Mouse (Mus musculus) liver, embryonic 14.5 days (tissue): ENCODE results near the gene Rcor1. TPM values are rescaled to one million over a fixed set of nuclear protein-coding genes. Genes with fewer than 3 reads are reported as not detected.

ENCODE experiments used
- ATAC-seq: fragments of 200-750 bp; cut with Nextera tagmentation; 2 replicates; pipeline ENCODE4 v1.8.0; 2017; ENCODE audit warnings: moderate number of reproducible peaks, mild to moderate bottlenecking, moderate library complexity; ENCODE audit not compliant: insufficient read depth
- DNase-seq, 3 experiments: peaks; one replicate each; pipeline ENCODE4 v3.0.0-alpha.2; 2012 to 2013; ENCODE audit warnings: low read depth in 3 of 3, low spot score in 3 of 3
- H3K27ac ChIP-seq: fragments of 300-500 bp; sonication (generic); 2 replicates; pipeline ENCODE4 v1.5.1; 2014; ENCODE audit warnings: moderate library complexity, mild to moderate bottlenecking, control low read depth, inconsistent platforms
- H3K27me3 ChIP-seq: fragments of 300-500 bp; sonication (generic); 2 replicates; pipeline ENCODE4 v1.6.1; 2014; ENCODE audit warnings: mild to moderate bottlenecking, low read length, moderate library complexity; ENCODE audit not compliant: control insufficient read depth, insufficient read depth
- H3K36me3 ChIP-seq: fragments of 300-500 bp; sonication (generic); replicated peaks from 2 replicates; pipeline ENCODE4 v1.6.1; 2014; ENCODE audit warnings: low read depth; ENCODE audit not compliant: control insufficient read depth, insufficient read depth
- H3K4me1 ChIP-seq, 2 experiments: fragments of 200-500 bp in 1 of 2; fragments of 300-500 bp in 1 of 2; sonication (generic) in 1 of 2; replicated peaks; 2 replicates each; pipeline ENCODE4 v1.6.1; 2012 to 2014; ENCODE audit warnings: antibody characterized with exemption in 1 of 2, inconsistent platforms in 1 of 2, low read length in 1 of 2; ENCODE audit not compliant: control insufficient read depth in 2 of 2, insufficient read depth in 2 of 2
- H3K4me2 ChIP-seq: fragments of 300-500 bp; sonication (generic); 2 replicates; pipeline ENCODE4 v1.6.1; 2014; ENCODE audit warnings: low read depth, mild to moderate bottlenecking, control low read depth, moderate library complexity
- H3K4me3 ChIP-seq, 2 experiments: fragments of 200-500 bp in 1 of 2; fragments of 300-500 bp in 1 of 2; sonication (generic) in 1 of 2; 2 replicates each; pipeline ENCODE4 v1.5.1; 2012 to 2014; ENCODE audit warnings: low read depth in 2 of 2, low read length in 2 of 2, mild to moderate bottlenecking in 2 of 2, control low read depth in 1 of 2, inconsistent platforms in 1 of 2, moderate library complexity in 1 of 2; ENCODE audit not compliant: insufficient read depth in 1 of 2
- H3K9ac ChIP-seq: fragments of 300-500 bp; sonication (generic); replicated peaks from 2 replicates; pipeline ENCODE4 v1.6.1; 2014; ENCODE audit warnings: mild to moderate bottlenecking, control low read depth, moderate library complexity
- H3K9me3 ChIP-seq: fragments of 300-500 bp; sonication (generic); 2 replicates; pipeline ENCODE4 v1.6.1; 2016; ENCODE audit warnings: low read length, mixed read lengths; ENCODE audit not compliant: control insufficient read depth
- CTCF ChIP-seq: IDR thresholded peaks from 2 replicates; pipeline ENCODE4 v1.5.1; 2016; ENCODE audit warnings: antibody characterized with exemption, low read depth, control low read depth
- EP300 ChIP-seq: IDR thresholded peaks from 2 replicates; pipeline ENCODE4 v1.6.1; 2016; ENCODE audit warnings: antibody characterized with exemption, low read depth
- WGBS: fragments of 180-500 bp; shearing (Covaris S2); extraction: QIAGEN DNeasy Blood & Tissue Kit; methylation state at CpG from one replicate; pipeline ENCODE4 v1.1.7; 2014; ENCODE audit not compliant: insufficient replicate concordance; 5-methylcytosine and 5-hydroxymethylcytosine counted together
- polyA plus RNA-seq, 2 experiments: library from polyadenylated mRNA; depleted of rRNA in 1 of 2; stranded (reverse) in 1 of 2; unstranded in 1 of 2; fragments of >200 nt; fragmentation: Nextera tagmentation in 1 of 2; extraction: Ambion mirVana in 1 of 2; gene quantifications; 2 replicates each; pipeline versions ENCODE4 v1.2.1 to v1.2.3; 2012 to 2014

The Rcor1 gene
- polyA plus RNA-seq (2012; rRNA removed) (7.2 and 9.1 TPM in 2 replicates), polyA plus RNA-seq (2014; fragmentation: Nextera tagmentation; extraction: Ambion mirVana) (5.8 and 6.2 TPM in 2 replicates)

DNA sequence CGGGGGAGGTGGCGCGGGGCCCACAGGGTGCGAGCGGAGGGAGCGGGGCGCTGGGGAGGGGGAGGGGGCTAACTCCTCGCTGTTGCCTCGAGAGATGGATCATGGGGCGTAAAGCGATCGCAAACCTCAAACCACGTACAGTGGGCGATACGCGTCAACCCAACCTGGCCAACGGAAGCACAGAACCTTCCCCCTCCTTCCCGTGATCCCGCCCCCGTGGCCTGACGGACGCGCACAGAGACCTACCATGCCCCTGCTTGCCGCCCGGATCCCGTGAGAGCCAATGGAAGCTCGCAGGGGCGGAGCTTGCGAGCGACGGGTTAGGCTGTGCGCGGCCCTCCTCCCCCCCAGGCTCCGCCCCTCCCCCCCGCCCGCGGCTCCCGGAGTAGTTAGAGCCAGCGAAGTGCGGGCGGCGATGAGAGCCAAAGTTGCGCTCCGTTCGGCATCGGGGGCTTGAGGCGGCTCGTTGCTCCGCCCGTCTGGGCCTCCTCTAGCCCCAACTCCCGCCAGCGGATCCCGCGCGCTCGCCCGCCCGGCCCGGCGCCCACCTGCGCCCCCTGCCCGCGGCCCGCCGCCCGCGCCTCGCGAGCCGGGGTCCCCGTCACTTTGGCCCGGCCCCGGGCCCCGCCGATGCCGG is at the start of gene Rcor1:
Gene Rcor1, plus strand, starts transcription at position 376 of the 637 bp plus-strand sequence.
- H3K27me3 ChIP-seq, result no peaks in the 10 kb centered on the region
- H3K4me3 ChIP-seq, result peak within 1 kb of the TSS; percentile 93 to 98
- ATAC-seq, result peak; percentile 94
- H3K4me2 ChIP-seq, result peak within 1 kb of the TSS; percentile 84
- DNase-seq, result peak; percentile 99 to 100 (median 99)
- no peaks in the 10 kb centered on the region; the same call in 1 of the 2 replicates for H3K36me3 ChIP-seq
- H3K9me3 ChIP-seq, result no peaks in the 10 kb centered on the region
- peak within 1 kb of the TSS; percentile 90 for H3K27ac ChIP-seq
- H3K9ac ChIP-seq, result peak within 1 kb of the TSS; percentile 99
- under 1% methylated on average over 64 of the region's 76 CpGs for WGBS
- H3K4me1 ChIP-seq, result peaks cover 29 to 31% of the 10 kb centered on the region in 2 experiments
- no peak; the same call in 1 of the 2 replicates for TF ChIP-seq EP300
- no peak for TF ChIP-seq CTCF

DNA sequence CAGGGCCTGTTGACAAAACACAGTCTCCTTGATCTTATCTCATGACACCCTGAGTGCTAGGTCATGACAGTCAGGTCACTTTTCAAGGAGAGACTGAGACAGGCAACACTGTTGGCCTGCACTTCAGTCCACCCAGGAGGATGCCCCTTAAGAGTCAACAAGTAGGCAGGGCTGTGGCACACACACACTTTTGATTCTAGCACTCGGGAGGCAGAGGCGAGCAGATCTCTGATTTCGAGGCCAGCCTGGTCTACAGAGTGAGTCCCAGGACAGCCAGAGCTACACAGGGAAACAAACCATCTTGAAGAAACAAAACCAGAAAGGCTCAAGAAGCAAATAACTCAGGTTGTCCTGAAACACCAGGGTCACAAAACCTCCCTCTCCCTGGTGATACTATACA is 49.7 kb upstream of the Rcor1 start:
- Histone ChIP-seq H3K4me3 (no peak overlapping the region), H3K36me3 (no peaks in the 10 kb centered on the region), H3K27ac (no peak overlapping the region), H3K27me3 (no peaks in the 10 kb centered on the region), H3K9ac (no peak overlapping the region), H3K4me2 (no peak overlapping the region), H3K9me3 (no peaks in the 10 kb centered on the region), H3K4me1 (peaks cover 5 to 9% of the 10 kb centered on the region in 2 experiments)
- no peak for DNase-seq
- TF ChIP-seq CTCF, result no peak
- no peak for TF ChIP-seq EP300
- WGBS, result 67% methylated on average over 3 of the region's 3 CpGs
- no peak for ATAC-seq

GRCm38 (mm10) chr12:110990500-110990899 is 48.7 kb upstream of the Rcor1 start:
- Histone ChIP-seq H3K36me3 (no peaks in the 10 kb centered on the region), H3K9ac (0 out of 2 replicates have a peak overlapping the region, but pooled peaks have one; percentile 27), H3K4me1 (peaks cover 5 to 9% of the 10 kb centered on the region in 2 experiments), H3K27ac (no peak overlapping the region), H3K4me2 (no peak overlapping the region), H3K9me3 (no peaks in the 10 kb centered on the region), H3K4me3 (no peak overlapping the region), H3K27me3 (no peaks in the 10 kb centered on the region)
- no peak for ATAC-seq
- TF ChIP-seq CTCF, result no peak
- no peak for TF ChIP-seq EP300
- DNase-seq, result no peak
- WGBS, result 90% methylated on average over 7 of the region's 7 CpGs

DNA sequence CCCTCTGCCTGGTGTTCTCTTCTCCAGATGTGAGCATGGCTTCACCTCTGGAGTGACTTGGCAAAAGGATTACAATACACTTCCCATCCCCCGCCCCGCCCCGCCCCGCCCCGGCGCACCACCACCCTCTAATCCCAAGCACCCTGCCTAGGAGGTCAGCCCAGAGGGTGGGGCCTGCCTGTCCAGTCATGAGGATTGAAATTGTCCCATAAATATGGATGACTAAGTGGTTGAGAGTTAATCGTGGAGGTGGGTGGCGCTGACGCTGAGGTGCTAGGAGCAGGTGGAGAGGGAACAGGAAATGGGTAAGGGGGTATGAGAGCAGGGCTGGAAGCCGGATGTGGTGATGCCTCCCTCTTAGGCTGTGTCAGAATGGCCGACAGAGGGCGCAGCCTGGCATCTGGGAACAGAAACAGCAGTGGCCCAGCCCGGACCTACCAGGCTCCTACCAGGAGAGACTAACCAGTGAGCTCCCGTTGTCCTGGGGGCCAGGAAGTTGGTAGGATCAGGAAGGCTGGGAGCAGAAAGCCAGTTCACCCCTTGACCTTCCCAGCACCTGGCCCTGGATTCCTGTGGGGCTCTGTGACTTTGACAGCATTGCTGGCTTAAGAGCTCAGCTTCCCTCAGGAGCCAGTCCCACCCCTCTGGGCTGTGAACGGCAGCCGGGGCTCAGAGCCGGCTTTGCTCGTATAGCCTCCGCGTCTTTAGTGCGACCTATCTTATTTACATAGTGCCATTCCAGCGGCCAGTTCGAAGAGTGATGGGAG is 47.6 kb upstream of the Rcor1 start:
- peak; percentile 97 for TF ChIP-seq CTCF
- TF ChIP-seq EP300, result no peak
- Histone ChIP-seq H3K4me3 (peak overlapping the region; percentile 60 to 64), H3K4me2 (peak overlapping the region; percentile 84), H3K4me1 (peaks cover 5 to 9% of the 10 kb centered on the region in 2 experiments), H3K27ac (peak overlapping the region; percentile 80), H3K9ac (peak overlapping the region; percentile 67), H3K9me3 (no peaks in the 10 kb centered on the region), H3K27me3 (no peaks in the 10 kb centered on the region), H3K36me3 (no peaks in the 10 kb centered on the region)
- DNase-seq (peak; percentile 84 to 86 (median 85)), ATAC-seq (peak; percentile 89)
- WGBS, result 2% methylated on average over 23 of the region's 23 CpGs

GRCm38 (mm10) chr12:110992128-110992553 is 47.0 kb upstream of the Rcor1 start:
- peaks cover 5 to 9% of the 10 kb centered on the region in 2 experiments for H3K4me1 ChIP-seq
- H3K4me3 ChIP-seq, result peak overlapping the region; percentile 60 to 64
- DNase-seq, result peak; percentile 84 to 90 (median 86)
- H3K27ac ChIP-seq, result peak overlapping the region; percentile 80
- under 1% methylated on average over 24 of the region's 24 CpGs for WGBS
- H3K36me3 ChIP-seq, result no peaks in the 10 kb centered on the region
- TF ChIP-seq CTCF, result peak; percentile 98
- TF ChIP-seq EP300, result no peak
- peak; percentile 96 for ATAC-seq
- H3K4me2 ChIP-seq, result peak overlapping the region; percentile 84
- H3K27me3 ChIP-seq, result no peaks in the 10 kb centered on the region
- peak overlapping the region; percentile 67 for H3K9ac ChIP-seq
- no peaks in the 10 kb centered on the region for H3K9me3 ChIP-seq
